ENCODE assay signal across 21 mouse cellular contexts in the genomic region with DNA sequence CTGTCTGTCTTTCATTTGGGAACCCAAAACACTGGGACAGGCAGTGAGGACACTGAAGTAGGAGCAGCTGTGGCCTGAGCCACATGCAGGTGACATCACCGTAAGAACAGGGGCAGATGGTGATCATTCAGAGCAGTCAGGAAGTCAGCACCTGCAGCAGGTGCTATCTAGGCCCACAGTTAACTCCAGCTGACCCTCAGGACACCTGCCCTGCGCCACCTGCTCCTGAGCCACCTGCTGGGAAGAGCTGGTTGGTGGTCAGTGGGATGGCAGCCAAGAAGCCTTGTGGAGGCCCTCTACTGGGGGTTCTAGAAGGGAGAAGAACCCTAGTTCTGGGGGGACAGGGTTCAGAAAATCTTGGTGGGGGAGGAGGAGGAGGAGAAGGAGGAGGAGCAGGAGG.
A peak's percentile ranks its signal among the peaks of the same experiment; 100 is the strongest.
DNase-seq lines count a peak whose midpoint lies in the region; ATAC-seq and TF ChIP-seq lines count a peak whose summit lies in the region.
"Had no signal": no experiment of that assay in that cellular context is flagged by ENCODE, and none has a peak within 500 bp of the region (broad histone marks: within the 10 kb centered on the region; RNA-seq: fewer than 3 reads in every experiment).

No protein-coding gene starts in this region.

- peak overlapping the region; percentile 81 for H3K27ac ChIP-seq in hindbrain, embryonic 10.5 days
- H3K27ac ChIP-seq in hindbrain, embryonic 14.5 days = no peak overlapping the region
- H3K27ac ChIP-seq in ES-Bruce4 (ENCODE audit: insufficient read depth, low read length) = no peak overlapping the region
- H3K27ac ChIP-seq in limb, embryonic 10.5 days = 0 out of 2 replicates have a peak overlapping the region, but pooled peaks have one; percentile 10
- no peak overlapping the region for H3K27ac ChIP-seq in kidney, embryonic 14.5 days (ENCODE audit: low read depth, low read length)
- H3K27ac ChIP-seq: forebrain, embryonic 12.5 days; kidney, postnatal 0 days had no signal

- 0 out of 2 replicates have a peak, but pooled peaks have one; percentile 19 for TF ChIP-seq EP300 in ES-Bruce4 (IDR thresholded peaks at IDR 0.05; ENCODE audit: insufficient read depth, low read depth, low read length)

- 92% methylated on average over 2 of the region's 2 CpGs for WGBS in hindbrain, embryonic 10.5 days
- WGBS in hindbrain, embryonic 14.5 days = 75% methylated on average over 2 of the region's 2 CpGs
- 89% methylated on average over 2 of the region's 2 CpGs for WGBS in limb, embryonic 10.5 days
- 82% methylated on average over 2 of the region's 2 CpGs for WGBS in kidney, embryonic 14.5 days

- no peak overlapping the region for H3K9ac ChIP-seq in hindbrain, embryonic 14.5 days
- no peak overlapping the region for H3K9ac ChIP-seq in ES-Bruce4 (ENCODE audit: low read depth, poor library complexity, severe bottlenecking)
- H3K9ac ChIP-seq in kidney, embryonic 14.5 days (ENCODE audit: low read depth, low read length) = no peak overlapping the region
- H3K9ac ChIP-seq: forebrain, embryonic 12.5 days had no signal

- peak; percentile 67 for DNase-seq in cerebellum, adult 11-12 months
- DNase-seq in cerebellum, adult 18-20 months = no peak
- no peak for DNase-seq in hindbrain, embryonic 10.5 days (ENCODE audit: low spot score)
- no peak for DNase-seq in hindbrain, embryonic 14.5 days (ENCODE audit: low spot score)
- DNase-seq in limb, embryonic 10.5 days (ENCODE audit: low spot score) = no peak
- no peak for DNase-seq in thymus, postnatal 0 days (ENCODE audit: low spot score)
- DNase-seq: gastrocnemius, postnatal 10 days; heart, adult 2 months; kidney, adult 11 months; left cerebral cortex, postnatal 4 days; lung, adult 18-20 months; lung, postnatal 14 days; retina, postnatal 1 day; right cerebral cortex, postnatal 4 days; thymus, postnatal 4 days had no signal

- TF ChIP-seq CTCF in ES-Bruce4 (IDR thresholded peaks at IDR 0.05; ENCODE audit: low read depth, low read length) = no peak

- H3K4me3 ChIP-seq in hindbrain, embryonic 10.5 days = no peak overlapping the region
- H3K4me3 ChIP-seq in hindbrain, embryonic 14.5 days (replicated peaks; ENCODE audit: low read length) = no peak overlapping the region
- H3K4me3 ChIP-seq in ES-Bruce4 (ENCODE audit: low read depth, low read length) = no peak overlapping the region
- no peak overlapping the region for H3K4me3 ChIP-seq in limb, embryonic 10.5 days
- H3K4me3 ChIP-seq in kidney, embryonic 14.5 days (ENCODE audit: low read length) = no peak overlapping the region
- H3K4me3 ChIP-seq: forebrain, embryonic 12.5 days; heart, adult 2 months; megakaryocyte, embryonic 14.5 days had no signal

- peaks cover 64% of the 10 kb centered on the region for H3K4me1 ChIP-seq in hindbrain, embryonic 10.5 days (replicated peaks)
- H3K4me1 ChIP-seq in hindbrain, embryonic 14.5 days (replicated peaks; ENCODE audit: control insufficient read depth, insufficient read depth, low read length) = peaks cover 14% of the 10 kb centered on the region
- no peaks in the 10 kb centered on the region for H3K4me1 ChIP-seq in ES-Bruce4 (ENCODE audit: control insufficient read depth, insufficient read depth, low read length)
- no peaks in the 10 kb centered on the region for H3K4me1 ChIP-seq in limb, embryonic 10.5 days
- H3K4me1 ChIP-seq in kidney, embryonic 14.5 days (ENCODE audit: control insufficient read depth, insufficient read depth, low read length) = no peaks in the 10 kb centered on the region

- no peak for ATAC-seq in hindbrain, embryonic 14.5 days (ENCODE audit: low FRiP score)
- ATAC-seq in kidney, embryonic 14.5 days (ENCODE audit: low FRiP score, low TSS enrichment) = no peak
- ATAC-seq: CD4-positive, CD25-positive, alpha-beta regulatory T cell, adult 4 months had no signal

- no peaks in the 10 kb centered on the region for H3K9me3 ChIP-seq in hindbrain, embryonic 10.5 days
- no peaks in the 10 kb centered on the region for H3K9me3 ChIP-seq in hindbrain, embryonic 14.5 days (ENCODE audit: control insufficient read depth, low read length)
- no peaks in the 10 kb centered on the region for H3K9me3 ChIP-seq in ES-Bruce4 (replicated peaks; ENCODE audit: control insufficient read depth, insufficient read depth, low read length, poor library complexity, severe bottlenecking)
- no peaks in the 10 kb centered on the region for H3K9me3 ChIP-seq in limb, embryonic 10.5 days (replicated peaks)
- no peaks in the 10 kb centered on the region for H3K9me3 ChIP-seq in kidney, embryonic 14.5 days (ENCODE audit: control insufficient read depth, low read length)
- H3K9me3 ChIP-seq: forebrain, embryonic 12.5 days; megakaryocyte, embryonic 14.5 days had no signal

- TF ChIP-seq POLR2A in ES-Bruce4 (IDR thresholded peaks at IDR 0.05; ENCODE audit: insufficient read depth, low read length) = no peak

- peaks cover 21% of the 10 kb centered on the region for H3K36me3 ChIP-seq in hindbrain, embryonic 10.5 days
- H3K36me3 ChIP-seq in hindbrain, embryonic 14.5 days (replicated peaks; ENCODE audit: control insufficient read depth, insufficient read depth) = peaks cover 4% of the 10 kb centered on the region; the same call in 1 of the 2 replicates
- H3K36me3 ChIP-seq in ES-Bruce4 (ENCODE audit: control insufficient read depth, insufficient read depth, low read length, poor library complexity, severe bottlenecking) = no peaks in the 10 kb centered on the region
- peaks cover 18% of the 10 kb centered on the region for H3K36me3 ChIP-seq in limb, embryonic 10.5 days
- H3K36me3 ChIP-seq in kidney, embryonic 14.5 days (ENCODE audit: control insufficient read depth, insufficient read depth, low read length) = peaks cover 6% of the 10 kb centered on the region; the same call in 1 of the 2 replicates

- H3K4me2 ChIP-seq in hindbrain, embryonic 14.5 days (replicated peaks) = no peak overlapping the region
- no peak overlapping the region for H3K4me2 ChIP-seq in kidney, embryonic 14.5 days (replicated peaks; ENCODE audit: low read depth, low read length)
- H3K4me2 ChIP-seq: forebrain, embryonic 12.5 days had no signal

- no peaks in the 10 kb centered on the region for H3K27me3 ChIP-seq in hindbrain, embryonic 10.5 days (ENCODE audit: insufficient read depth, poor library complexity, severe bottlenecking)
- H3K27me3 ChIP-seq in hindbrain, embryonic 14.5 days (ENCODE audit: control insufficient read depth, insufficient read depth, low read length) = no peaks in the 10 kb centered on the region
- H3K27me3 ChIP-seq in ES-Bruce4 (ENCODE audit: control insufficient read depth, insufficient read depth, low read length, poor library complexity, severe bottlenecking) = no peaks in the 10 kb centered on the region
- H3K27me3 ChIP-seq in limb, embryonic 10.5 days (ENCODE audit: low read depth, poor library complexity, severe bottlenecking) = no peaks in the 10 kb centered on the region
- H3K27me3 ChIP-seq in kidney, embryonic 14.5 days (ENCODE audit: control insufficient read depth, insufficient read depth, low read length) = no peaks in the 10 kb centered on the region
- H3K27me3 ChIP-seq: forebrain, embryonic 12.5 days; megakaryocyte, embryonic 14.5 days had no signal

Comparison
In these comparisons a context has a peak if more than half of its experiments do, and no peak if none do; other contexts are left out.
1. H3K27ac ChIP-seq: peak in hindbrain, embryonic 10.5 days (single experiment) and limb, embryonic 10.5 days (single experiment); none in hindbrain, embryonic 14.5 days (single experiment), ES-Bruce4 (single experiment) and kidney, embryonic 14.5 days (single experiment).